Mouse (Mus musculus): Measurements from ENCODE around the gene Tdrd9. TPM values are rescaled to one million over a fixed set of nuclear protein-coding genes. Genes with fewer than 3 reads are reported as not detected.

Tdrd9 gene
- 0.23 and 0.25 TPM in 2 replicates for polyA plus RNA-seq (2012; rRNA removed)

- Histone ChIP-seq H3K4me3 (ENCODE audit: insufficient read depth, low read length) (no peak within 1 kb of the TSS), H3K27ac (ENCODE audit: insufficient read depth, low read length) (no peak within 1 kb of the TSS), H3K4me1 (ENCODE audit: control insufficient read depth, insufficient read depth, low read length) (no peaks in the 10 kb centered on the region)
- TF ChIP-seq POLR2A (IDR thresholded peaks at IDR 0.05; ENCODE audit: extremely low read depth, insufficient read depth, low read length) (no peak), CTCF (IDR thresholded peaks at IDR 0.05; ENCODE audit: extremely low read depth, insufficient read depth, low read length) (no peak)
Measured at GRCm38 (mm10) chr12:111971231-111971686, at the start of gene Tdrd9. Tdrd9 (plus strand) TSS chr12:111971559.

- Histone ChIP-seq H3K4me1 (ENCODE audit: control insufficient read depth, insufficient read depth, low read length) (no peaks in the 10 kb centered on the region; the same call in 1 of the 2 replicates), H3K4me3 (ENCODE audit: insufficient read depth, low read length) (no peak overlapping the region), H3K27ac (ENCODE audit: insufficient read depth, low read length) (no peak overlapping the region)
- TF ChIP-seq CTCF (IDR thresholded peaks at IDR 0.05; ENCODE audit: extremely low read depth, insufficient read depth, low read length) (no peak), POLR2A (IDR thresholded peaks at IDR 0.05; ENCODE audit: extremely low read depth, insufficient read depth, low read length) (no peak)
Measured at GRCm38 (mm10) chr12:111923117-111923516, 48.2 kb upstream of the Tdrd9 start.

DNA sequence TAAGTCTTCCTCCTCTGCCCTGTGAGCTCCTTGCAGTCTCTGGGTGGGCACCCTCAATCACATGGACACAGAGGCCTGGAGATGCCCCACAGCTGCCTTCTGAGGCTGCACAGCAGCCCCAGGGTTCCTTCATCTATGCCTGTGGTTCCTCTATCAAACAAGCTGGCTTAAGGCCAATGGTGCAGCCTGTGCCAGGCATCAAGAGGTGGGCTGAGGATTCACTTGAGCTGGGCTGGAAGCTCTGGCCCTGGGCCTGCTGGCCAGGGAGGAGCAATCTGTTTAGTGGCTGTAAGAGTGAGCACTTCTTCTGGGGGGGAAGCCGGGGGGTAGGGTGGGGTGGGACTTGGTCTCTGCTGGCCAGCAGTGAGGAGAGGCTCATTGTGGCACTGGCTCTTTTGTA lies 44.0 kb upstream of the Tdrd9 start:
- no peak overlapping the region for H3K27ac ChIP-seq (ENCODE audit: insufficient read depth, low read length)
- H3K4me1 ChIP-seq (ENCODE audit: control insufficient read depth, insufficient read depth, low read length), result no peaks in the 10 kb centered on the region; the same call in 1 of the 2 replicates
- TF ChIP-seq POLR2A (IDR thresholded peaks at IDR 0.05; ENCODE audit: extremely low read depth, insufficient read depth, low read length), result no peak
- no peak for TF ChIP-seq CTCF (IDR thresholded peaks at IDR 0.05; ENCODE audit: extremely low read depth, insufficient read depth, low read length)
- no peak overlapping the region for H3K4me3 ChIP-seq (ENCODE audit: insufficient read depth, low read length)

GRCm38 (mm10) chr12:111928411-111928966 lies 42.9 kb upstream of the Tdrd9 start:
- Histone ChIP-seq H3K27ac (ENCODE audit: insufficient read depth, low read length) (no peak overlapping the region), H3K4me3 (ENCODE audit: insufficient read depth, low read length) (no peak overlapping the region), H3K4me1 (ENCODE audit: control insufficient read depth, insufficient read depth, low read length) (no peaks in the 10 kb centered on the region; the same call in 1 of the 2 replicates)
- no peak for TF ChIP-seq POLR2A (IDR thresholded peaks at IDR 0.05; ENCODE audit: extremely low read depth, insufficient read depth, low read length)
- TF ChIP-seq CTCF (IDR thresholded peaks at IDR 0.05; ENCODE audit: extremely low read depth, insufficient read depth, low read length), result no peak

DNA sequence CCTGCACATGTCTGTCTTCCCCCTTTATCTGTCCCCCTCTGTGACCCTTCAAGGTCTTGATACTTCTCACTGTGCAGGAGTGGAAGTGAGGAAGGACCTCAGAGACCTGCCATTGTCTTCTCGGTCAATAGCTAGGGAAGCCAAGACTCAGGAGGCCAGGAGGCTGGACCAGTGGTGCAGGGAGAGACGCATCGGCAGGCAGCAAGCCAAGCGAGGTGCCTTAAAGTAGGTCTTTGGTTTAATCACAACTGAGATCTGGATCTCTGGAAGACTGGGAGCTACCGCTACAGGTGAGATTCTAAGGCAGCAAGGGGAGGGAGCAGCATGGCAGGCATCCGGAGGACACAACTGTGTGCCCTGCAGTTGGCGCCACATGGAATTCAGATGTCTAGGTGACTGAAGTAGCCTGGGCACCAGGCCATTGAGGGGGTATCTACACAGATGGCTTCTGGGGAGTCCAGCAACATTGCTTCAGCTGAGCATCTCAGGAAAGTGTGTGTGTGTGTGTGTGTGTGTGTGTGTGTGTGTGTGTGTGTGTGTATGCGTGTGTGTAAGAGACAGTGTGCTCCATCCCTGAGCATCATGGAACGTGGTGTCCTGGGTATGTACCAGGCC lies 39.8 kb upstream of the Tdrd9 start:
- no peaks in the 10 kb centered on the region; the same call in 1 of the 2 replicates for H3K4me1 ChIP-seq (ENCODE audit: control insufficient read depth, insufficient read depth, low read length)
- no peak for TF ChIP-seq CTCF (IDR thresholded peaks at IDR 0.05; ENCODE audit: extremely low read depth, insufficient read depth, low read length)
- TF ChIP-seq POLR2A (IDR thresholded peaks at IDR 0.05; ENCODE audit: extremely low read depth, insufficient read depth, low read length), result no peak
- H3K27ac ChIP-seq (ENCODE audit: insufficient read depth, low read length), result no peak overlapping the region
- H3K4me3 ChIP-seq (ENCODE audit: insufficient read depth, low read length), result no peak overlapping the region

GRCm38 (mm10) chr12:111932513-111932912 lies 38.8 kb upstream of the Tdrd9 start:
- no peak overlapping the region for H3K4me3 ChIP-seq (ENCODE audit: insufficient read depth, low read length)
- no peak overlapping the region for H3K27ac ChIP-seq (ENCODE audit: insufficient read depth, low read length)
- TF ChIP-seq POLR2A (IDR thresholded peaks at IDR 0.05; ENCODE audit: extremely low read depth, insufficient read depth, low read length), result no peak
- TF ChIP-seq CTCF (IDR thresholded peaks at IDR 0.05; ENCODE audit: extremely low read depth, insufficient read depth, low read length), result no peak
- no peaks in the 10 kb centered on the region for H3K4me1 ChIP-seq (ENCODE audit: control insufficient read depth, insufficient read depth, low read length)

- Histone ChIP-seq H3K4me1 (ENCODE audit: control insufficient read depth, insufficient read depth, low read length) (no peaks in the 10 kb centered on the region), H3K27ac (ENCODE audit: insufficient read depth, low read length) (no peak overlapping the region), H3K4me3 (ENCODE audit: insufficient read depth, low read length) (no peak overlapping the region)
- TF ChIP-seq POLR2A (IDR thresholded peaks at IDR 0.05; ENCODE audit: extremely low read depth, insufficient read depth, low read length) (no peak), CTCF (IDR thresholded peaks at IDR 0.05; ENCODE audit: extremely low read depth, insufficient read depth, low read length) (no peak)
Measured at GRCm38 (mm10) chr12:111933032-111933704, 38.2 kb upstream of the Tdrd9 start.

- H3K27ac ChIP-seq (ENCODE audit: insufficient read depth, low read length), result no peak overlapping the region
- H3K4me1 ChIP-seq (ENCODE audit: control insufficient read depth, insufficient read depth, low read length), result no peaks in the 10 kb centered on the region
- TF ChIP-seq CTCF (IDR thresholded peaks at IDR 0.05; ENCODE audit: extremely low read depth, insufficient read depth, low read length), result no peak
- no peak for TF ChIP-seq POLR2A (IDR thresholded peaks at IDR 0.05; ENCODE audit: extremely low read depth, insufficient read depth, low read length)
- H3K4me3 ChIP-seq (ENCODE audit: insufficient read depth, low read length), result no peak overlapping the region
Measured at GRCm38 (mm10) chr12:111933971-111934370, 37.4 kb upstream of the Tdrd9 start.

DNA sequence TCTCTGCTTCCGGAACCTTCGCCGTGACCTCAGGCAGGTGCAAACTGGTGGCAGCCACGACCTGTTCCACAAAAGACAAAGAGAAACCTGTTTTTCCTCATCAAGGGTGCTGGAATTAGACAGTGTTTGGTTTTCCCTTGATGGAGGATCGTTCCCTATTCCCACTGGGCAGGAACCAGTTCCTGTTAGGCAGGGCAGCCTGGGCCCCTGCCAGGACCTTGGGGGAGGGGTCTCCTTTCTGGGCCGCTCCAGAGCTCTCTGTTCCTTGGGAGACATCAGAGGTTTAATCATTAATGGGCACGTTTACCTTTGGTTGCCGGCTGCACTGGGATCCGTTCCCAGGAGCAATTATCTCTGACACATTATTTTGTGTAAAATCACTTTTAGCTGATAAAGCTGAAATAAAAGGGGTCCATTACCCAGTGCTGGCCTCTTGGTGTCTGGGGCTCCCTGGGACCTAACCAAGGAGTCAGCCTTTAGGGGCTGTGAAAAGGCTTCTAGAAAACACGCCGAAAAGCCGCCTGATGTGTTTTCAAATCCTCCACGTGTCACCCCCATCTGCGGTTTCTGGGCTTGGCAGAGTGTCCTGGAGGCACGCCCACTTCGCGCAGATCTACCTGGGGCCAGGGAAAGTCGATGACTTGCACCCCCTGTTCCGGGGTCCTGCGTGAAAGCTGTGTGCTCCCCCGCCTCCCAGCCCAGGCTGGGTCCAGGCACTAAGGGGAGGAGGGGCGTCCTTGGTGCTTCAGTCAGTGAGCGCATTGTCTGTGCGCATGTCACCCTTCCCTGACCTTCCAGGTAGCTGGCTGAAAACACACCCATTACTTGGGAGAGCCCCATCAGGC lies 34.4 kb upstream of the Tdrd9 start:
- Histone ChIP-seq H3K4me3 (ENCODE audit: insufficient read depth, low read length) (no peak overlapping the region), H3K27ac (ENCODE audit: insufficient read depth, low read length) (no peak overlapping the region), H3K4me1 (ENCODE audit: control insufficient read depth, insufficient read depth, low read length) (no peaks in the 10 kb centered on the region)
- TF ChIP-seq POLR2A (IDR thresholded peaks at IDR 0.05; ENCODE audit: extremely low read depth, insufficient read depth, low read length) (no peak), CTCF (IDR thresholded peaks at IDR 0.05; ENCODE audit: extremely low read depth, insufficient read depth, low read length) (no peak)

All from cortical plate, adult 2 months (tissue).